Mouse (Mus musculus) hindbrain, embryonic 10.5 days (tissue): ENCODE measurements around the gene Cryl1. TPM values are rescaled to one million over a fixed set of nuclear protein-coding genes. Genes with fewer than 3 reads are reported as not detected.

Experiments
- DNase-seq: peaks from one replicate; pipeline ENCODE4 v3.0.0-alpha.2; 2017; ENCODE audit warnings: low spot score
- H3K27ac ChIP-seq: fragments of 300-500 bp; sonication (generic); 2 replicates; pipeline ENCODE4 v1.5.1; 2016; ENCODE audit warnings: mild to moderate bottlenecking, moderate library complexity
- H3K27me3 ChIP-seq: fragments of 300-500 bp; sonication (generic); 2 replicates; pipeline ENCODE4 v1.6.1; 2016; ENCODE audit warnings: mild to moderate bottlenecking; ENCODE audit not compliant: poor library complexity, insufficient read depth, severe bottlenecking
- H3K36me3 ChIP-seq: fragments of 300-500 bp; sonication (generic); 2 replicates; pipeline ENCODE4 v1.6.1; 2016; ENCODE audit warnings: mild to moderate bottlenecking, moderate library complexity
- H3K4me1 ChIP-seq: fragments of 300-500 bp; sonication (generic); replicated peaks from 2 replicates; pipeline ENCODE4 v1.6.1; 2016; ENCODE audit warnings: mild to moderate bottlenecking
- H3K4me3 ChIP-seq: fragments of 300-500 bp; sonication (generic); 2 replicates; pipeline ENCODE4 v1.5.1; 2016; ENCODE audit warnings: mild to moderate bottlenecking, moderate library complexity
- H3K9me3 ChIP-seq: fragments of 300-500 bp; sonication (generic); 2 replicates; pipeline ENCODE4 v1.6.1; 2016; ENCODE audit warnings: mild to moderate bottlenecking, moderate library complexity
- WGBS: fragments of 180-500 bp; shearing (Covaris S2); methylation state at CpG from one replicate; pipeline ENCODE4 v1.1.7; 2016; 5-methylcytosine and 5-hydroxymethylcytosine counted together
- polyA plus RNA-seq: library from polyadenylated mRNA; unstranded; fragments of >200 nt; fragmentation: Nextera tagmentation; extraction: Ambion mirVana; gene quantifications from 2 replicates; pipeline ENCODE4 v1.2.1, GENCODE M21; 2016

Cryl1 gene
- polyA plus RNA-seq = 7.7 and 9.6 TPM in 2 replicates

DNA sequence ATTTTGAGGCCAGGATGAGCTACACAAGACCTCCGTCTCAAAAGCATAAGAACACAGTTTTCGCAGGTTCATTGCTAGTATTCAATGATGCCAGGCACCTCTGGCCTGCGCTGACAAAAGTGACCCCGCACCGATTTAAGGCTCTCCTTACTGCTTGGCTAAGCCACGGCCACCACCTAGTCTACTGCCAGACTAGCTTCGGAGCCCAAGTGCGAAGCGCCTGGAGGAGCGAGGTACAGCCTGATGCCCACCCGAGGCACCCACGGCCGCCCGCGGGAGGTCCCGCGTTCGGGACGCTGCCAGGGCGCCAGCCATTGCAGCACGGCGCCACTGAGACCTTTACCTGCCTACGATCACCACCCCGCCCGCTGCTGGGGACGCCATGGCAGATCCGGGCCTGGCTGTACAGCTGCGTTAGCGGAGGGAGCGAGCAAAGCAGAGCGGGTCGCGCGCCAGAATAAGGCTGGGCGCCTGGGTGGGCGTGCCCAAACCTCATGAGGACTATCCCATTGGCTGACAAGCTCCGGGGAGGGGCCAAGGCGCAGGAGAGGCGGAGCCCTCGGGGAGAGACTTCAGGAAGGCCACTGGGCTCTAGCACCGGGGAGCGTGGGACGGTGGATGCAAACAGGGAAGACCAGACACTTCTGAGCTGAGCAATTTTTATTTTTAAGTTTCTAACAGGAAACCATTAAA is at the start of gene Cryl1:
Cryl1 (minus strand) TSS at position 465 of the 693 bp plus-strand sequence.
- Histone ChIP-seq H3K36me3 (no peaks in the 10 kb centered on the region), H3K4me1 (peaks cover 11% of the 10 kb centered on the region), H3K9me3 (no peaks in the 10 kb centered on the region), H3K4me3 (peak within 1 kb of the TSS; percentile 77), H3K27me3 (peaks cover 24% of the 10 kb centered on the region), H3K27ac (peak within 1 kb of the TSS; percentile 86)
- peak; percentile 94 for DNase-seq
- WGBS = 2% methylated on average over 43 of the region's 43 CpGs

DNA sequence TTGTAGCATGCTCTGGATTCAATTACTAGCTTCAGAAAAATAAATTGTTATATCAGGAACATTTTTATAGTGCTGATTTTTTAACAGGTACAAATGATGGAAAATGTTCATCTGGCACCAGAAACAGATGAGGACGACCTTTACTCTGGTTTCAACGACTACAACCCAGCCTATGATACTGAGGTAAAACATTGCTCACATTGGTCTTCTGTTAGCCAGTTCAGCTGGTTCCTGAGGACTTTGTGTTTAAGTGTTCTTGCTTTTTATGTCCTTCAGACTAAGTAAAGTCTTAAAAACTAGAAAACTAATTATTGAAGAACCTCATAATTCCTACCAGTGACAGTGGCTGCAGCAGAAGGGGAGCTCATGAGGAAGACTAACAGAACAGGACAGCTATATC is 32.1 kb upstream of the Cryl1 start:
- no peak overlapping the region for H3K4me3 ChIP-seq
- H3K27ac ChIP-seq = no peak overlapping the region
- H3K27me3 ChIP-seq = no peaks in the 10 kb centered on the region
- no peaks in the 10 kb centered on the region for H3K9me3 ChIP-seq
- WGBS = 85% methylated on average over 2 of the region's 2 CpGs
- no peak for DNase-seq
- peaks cover 7% of the 10 kb centered on the region for H3K36me3 ChIP-seq
- H3K4me1 ChIP-seq = 0 out of 2 replicates have a peak, but pooled peaks cover 2% of the 10 kb centered on the region

DNA sequence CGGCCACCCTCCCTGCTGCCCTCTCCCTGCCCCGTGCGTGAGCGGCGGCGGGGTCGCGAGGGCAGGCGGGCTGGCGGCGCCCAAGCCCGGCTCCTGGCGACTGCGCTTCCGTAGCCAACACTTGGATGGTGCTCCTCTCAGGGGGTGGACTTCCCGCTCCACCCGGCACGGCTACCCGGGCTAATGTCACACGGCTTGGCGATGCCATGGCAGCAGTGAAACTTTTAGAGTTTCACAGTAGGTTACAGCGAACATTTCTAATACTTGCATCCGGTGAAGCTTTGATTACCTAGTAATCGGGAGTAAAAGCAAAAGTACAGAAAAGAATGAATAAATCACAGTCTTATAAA is 25.9 kb upstream of the Cryl1 start:
- no peak for DNase-seq
- Histone ChIP-seq H3K36me3 (no peaks in the 10 kb centered on the region), H3K4me3 (peak overlapping the region; percentile 90), H3K27me3 (no peaks in the 10 kb centered on the region), H3K9me3 (no peaks in the 10 kb centered on the region), H3K27ac (peak overlapping the region; percentile 90), H3K4me1 (peaks cover 19% of the 10 kb centered on the region)
- WGBS = under 1% methylated on average over 24 of the region's 24 CpGs

DNA sequence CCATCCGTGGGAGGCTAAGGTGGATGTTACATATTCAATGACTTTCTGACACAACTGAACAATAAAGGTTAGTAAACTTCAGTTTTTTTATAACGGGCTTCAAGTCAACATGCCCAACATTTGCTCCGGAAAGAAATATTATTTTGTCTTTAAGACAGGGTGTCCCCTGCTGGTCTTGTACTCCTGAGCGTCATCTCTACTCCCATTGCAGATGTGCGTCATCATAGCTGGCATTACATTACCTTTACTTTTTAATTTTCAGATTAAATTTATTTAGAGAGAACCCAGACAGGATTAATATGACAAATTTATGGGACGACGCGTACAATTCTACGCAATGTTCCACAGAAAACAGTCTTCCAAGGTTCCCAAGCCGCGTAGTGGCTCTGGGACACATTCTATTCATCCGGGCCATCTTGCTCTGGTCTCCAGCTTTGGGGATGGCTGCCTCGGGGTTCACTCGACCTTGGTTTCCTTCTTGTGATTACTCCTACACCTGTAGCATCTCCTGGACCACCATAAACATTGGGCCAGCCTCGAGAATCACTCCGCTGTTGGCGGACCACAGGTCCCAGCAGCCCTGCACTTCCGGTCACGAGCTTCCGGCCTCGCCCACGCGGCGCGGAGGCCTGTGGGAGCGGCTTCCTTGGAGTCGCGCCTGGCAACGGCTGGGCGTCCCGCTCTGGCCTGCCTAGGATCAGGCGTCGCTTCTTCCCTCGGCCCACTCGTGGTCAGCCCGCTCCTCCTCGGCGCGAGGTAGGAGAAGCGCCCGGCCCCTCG is 25.3 kb upstream of the Cryl1 start, which contains the start of gene Ift88:
Ift88 (plus strand) TSS at position 631 of the 780 bp plus-strand sequence.
- no peaks in the 10 kb centered on the region for H3K27me3 ChIP-seq
- peak; percentile 93 for DNase-seq
- H3K27ac ChIP-seq = peak within 1 kb of the TSS; percentile 90
- H3K4me3 ChIP-seq = peak within 1 kb of the TSS; percentile 90
- H3K4me1 ChIP-seq = peaks cover 19% of the 10 kb centered on the region
- H3K36me3 ChIP-seq = no peaks in the 10 kb centered on the region
- no peaks in the 10 kb centered on the region for H3K9me3 ChIP-seq
- WGBS = 5% methylated on average over 42 of the region's 42 CpGs

DNA sequence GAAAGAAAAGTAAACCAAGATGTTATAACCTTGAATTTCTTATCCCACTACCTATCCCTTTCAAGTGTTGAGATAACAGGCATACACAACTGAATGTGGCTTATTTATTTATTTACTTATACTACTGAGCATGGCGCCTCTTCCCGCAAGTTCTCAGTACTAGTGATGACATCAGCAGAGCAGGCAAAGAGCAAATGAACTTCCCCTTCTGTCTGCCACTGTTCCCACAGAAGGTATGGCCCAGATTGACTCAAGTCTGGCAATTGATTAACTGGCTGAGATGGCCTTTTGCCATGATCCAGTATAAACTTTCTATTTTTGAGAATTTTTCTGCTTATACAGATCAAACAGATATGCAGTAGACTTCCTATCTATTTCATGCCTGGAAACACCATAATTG is 18.9 kb upstream of the Cryl1 start:
- no peak for DNase-seq
- Histone ChIP-seq H3K4me3 (no peak overlapping the region), H3K36me3 (no peaks in the 10 kb centered on the region), H3K27ac (no peak overlapping the region), H3K4me1 (no peaks in the 10 kb centered on the region; the same call in 1 of the 2 replicates), H3K9me3 (no peaks in the 10 kb centered on the region), H3K27me3 (no peaks in the 10 kb centered on the region)
- 92% methylated on average over 2 of the region's 2 CpGs for WGBS

DNA sequence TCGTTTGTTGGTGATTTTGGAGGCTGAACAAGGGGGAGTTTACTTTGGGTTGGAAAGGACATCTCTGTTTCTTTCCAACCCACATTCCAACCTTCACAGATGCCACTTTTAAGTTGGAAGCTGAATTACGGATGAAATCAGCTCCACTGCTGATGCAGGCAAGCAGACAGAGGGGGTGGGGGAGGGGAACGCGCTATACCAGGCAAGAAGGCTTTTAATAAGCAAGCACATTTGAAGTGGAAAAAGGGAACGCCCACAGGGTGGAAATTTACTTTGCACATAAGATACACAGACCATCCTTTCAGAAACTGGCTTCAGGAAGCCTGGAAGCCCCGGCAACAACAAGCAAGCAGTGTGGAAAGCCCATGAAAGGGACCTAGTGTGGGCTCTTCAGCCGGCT is 13.8 kb upstream of the Cryl1 start:
- WGBS = 65% methylated on average over 7 of the region's 7 CpGs
- peaks cover 6% of the 10 kb centered on the region; the same call in 1 of the 2 replicates for H3K4me1 ChIP-seq
- DNase-seq = no peak
- no peak overlapping the region for H3K4me3 ChIP-seq
- H3K36me3 ChIP-seq = no peaks in the 10 kb centered on the region
- H3K9me3 ChIP-seq = no peaks in the 10 kb centered on the region
- H3K27me3 ChIP-seq = no peaks in the 10 kb centered on the region
- no peak overlapping the region for H3K27ac ChIP-seq

DNA sequence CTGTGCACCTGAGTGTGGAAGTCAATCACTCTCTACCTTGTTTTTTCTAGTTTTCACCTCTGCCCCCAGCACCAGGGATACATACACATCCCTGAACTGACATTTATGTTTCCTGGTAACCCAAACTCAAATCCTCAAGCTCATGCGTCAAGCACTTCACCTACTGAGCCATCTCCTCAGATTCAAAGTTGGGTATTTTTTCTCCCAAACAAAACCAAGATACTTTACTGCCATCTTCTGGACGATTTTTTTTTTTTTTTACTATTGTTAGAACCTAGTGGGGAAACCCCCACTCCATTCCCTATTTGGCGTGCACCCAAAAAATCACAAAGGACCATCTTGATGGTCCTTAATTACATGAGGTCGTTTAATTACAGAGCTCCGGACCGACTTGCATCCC is 10.8 kb upstream of the Cryl1 start:
- no peak for DNase-seq
- H3K36me3 ChIP-seq = no peaks in the 10 kb centered on the region
- H3K4me3 ChIP-seq = no peak overlapping the region
- H3K27ac ChIP-seq = no peak overlapping the region
- WGBS = 46% methylated on average over 6 of the region's 6 CpGs
- no peaks in the 10 kb centered on the region for H3K9me3 ChIP-seq
- H3K27me3 ChIP-seq = no peaks in the 10 kb centered on the region
- H3K4me1 ChIP-seq = peaks cover 7% of the 10 kb centered on the region; the same call in 1 of the 2 replicates

DNA sequence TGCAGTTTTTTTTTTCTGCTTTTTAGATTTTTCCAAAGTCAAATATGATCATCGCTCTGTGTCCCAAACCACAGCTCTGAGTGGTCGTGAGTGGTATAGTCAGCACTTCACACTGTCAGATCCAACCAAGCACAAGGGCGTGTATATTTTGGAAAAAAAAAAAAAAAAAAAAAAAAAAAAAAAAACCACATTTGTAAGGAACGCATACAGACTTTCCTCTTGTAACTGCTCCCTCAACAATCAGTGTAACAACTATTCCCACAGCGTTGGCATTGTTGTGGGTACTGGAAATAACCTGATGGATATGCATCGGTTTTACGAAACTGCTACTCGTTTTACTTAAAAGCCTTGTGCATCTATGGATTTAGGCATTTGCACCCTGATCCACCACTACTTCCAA is 9.8 kb upstream of the Cryl1 start:
- Histone ChIP-seq H3K4me3 (no peak overlapping the region), H3K27ac (no peak overlapping the region), H3K36me3 (no peaks in the 10 kb centered on the region), H3K4me1 (peaks cover 7% of the 10 kb centered on the region; the same call in 1 of the 2 replicates), H3K27me3 (no peaks in the 10 kb centered on the region), H3K9me3 (no peaks in the 10 kb centered on the region)
- 77% methylated on average over 8 of the region's 8 CpGs for WGBS
- no peak for DNase-seq

DNA sequence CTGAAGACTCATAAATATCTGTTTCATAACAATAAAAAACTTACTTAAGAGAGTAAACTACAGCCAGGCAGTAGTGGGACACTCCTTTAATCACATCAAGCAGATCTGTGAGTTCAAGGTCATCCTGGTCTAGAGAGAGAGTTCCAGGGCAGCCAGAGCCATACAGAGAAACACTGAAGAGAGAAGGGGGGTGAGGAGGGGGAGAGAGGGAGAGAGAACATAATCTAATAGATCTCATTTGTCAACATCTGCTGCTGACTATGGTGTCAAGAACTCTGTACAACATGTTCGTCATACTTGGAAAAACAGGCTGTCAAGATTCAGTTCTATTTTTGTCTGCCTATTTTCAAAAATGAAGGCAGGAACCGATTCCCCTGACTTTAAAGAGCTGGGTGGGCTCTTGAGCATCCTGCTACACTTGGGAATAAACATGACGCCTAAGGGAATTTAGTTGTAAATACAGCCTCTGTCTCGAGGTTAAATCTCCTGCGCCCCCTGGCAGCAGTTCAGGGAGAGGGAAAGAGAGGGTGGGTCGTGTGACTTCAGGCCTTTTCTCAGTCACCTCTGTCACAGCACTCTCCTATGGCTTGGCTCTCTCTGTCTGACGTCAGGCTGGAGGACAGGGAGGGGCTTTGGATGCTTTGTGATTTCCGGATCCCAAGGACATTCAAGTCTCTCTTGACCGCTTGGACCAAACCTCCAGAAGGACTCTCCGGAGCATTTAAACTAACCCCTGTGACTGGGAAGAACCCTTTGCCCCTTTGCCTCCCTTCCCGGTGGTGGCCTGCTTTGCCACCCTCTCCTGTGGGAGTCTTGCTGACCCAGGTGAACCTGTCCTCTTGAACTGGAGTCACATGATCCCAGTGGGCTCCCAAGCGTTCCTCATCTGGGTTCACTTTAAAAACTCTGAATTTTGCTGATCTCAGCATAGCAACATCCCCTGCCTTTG is 9.0 kb upstream of the Cryl1 start:
- H3K4me3 ChIP-seq = peak overlapping the region; percentile 44
- 6% methylated on average over 12 of the region's 12 CpGs for WGBS
- no peaks in the 10 kb centered on the region for H3K36me3 ChIP-seq
- no peaks in the 10 kb centered on the region for H3K27me3 ChIP-seq
- peaks cover 7% of the 10 kb centered on the region; the same call in 1 of the 2 replicates for H3K4me1 ChIP-seq
- H3K27ac ChIP-seq = peak overlapping the region; percentile 24
- no peaks in the 10 kb centered on the region for H3K9me3 ChIP-seq
- peak; percentile 73 for DNase-seq

DNA sequence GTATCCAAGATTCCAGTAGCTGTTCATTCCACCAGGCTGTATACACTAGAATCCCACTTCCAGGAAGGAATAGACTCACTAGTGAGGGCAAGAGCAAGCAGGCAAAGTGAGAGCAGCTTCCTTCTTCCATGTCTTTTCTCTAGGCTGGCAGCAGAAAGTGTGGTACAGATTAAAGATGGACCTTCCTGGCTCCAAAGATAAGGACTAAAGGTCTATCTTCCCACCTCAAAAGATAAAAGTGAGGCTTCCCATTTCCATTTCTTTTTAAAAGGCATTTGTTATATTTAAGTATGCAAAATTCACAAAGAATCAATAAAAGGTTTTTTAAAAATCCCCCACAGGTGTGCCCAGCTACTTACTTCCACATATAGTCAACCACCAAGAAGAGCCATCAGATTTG is 4.5 kb upstream of the Cryl1 start:
- DNase-seq = no peak
- Histone ChIP-seq H3K27ac (no peak overlapping the region), H3K9me3 (no peaks in the 10 kb centered on the region), H3K36me3 (no peaks in the 10 kb centered on the region), H3K4me1 (peaks cover 18% of the 10 kb centered on the region), H3K4me3 (no peak overlapping the region), H3K27me3 (peaks cover 5% of the 10 kb centered on the region)

DNA sequence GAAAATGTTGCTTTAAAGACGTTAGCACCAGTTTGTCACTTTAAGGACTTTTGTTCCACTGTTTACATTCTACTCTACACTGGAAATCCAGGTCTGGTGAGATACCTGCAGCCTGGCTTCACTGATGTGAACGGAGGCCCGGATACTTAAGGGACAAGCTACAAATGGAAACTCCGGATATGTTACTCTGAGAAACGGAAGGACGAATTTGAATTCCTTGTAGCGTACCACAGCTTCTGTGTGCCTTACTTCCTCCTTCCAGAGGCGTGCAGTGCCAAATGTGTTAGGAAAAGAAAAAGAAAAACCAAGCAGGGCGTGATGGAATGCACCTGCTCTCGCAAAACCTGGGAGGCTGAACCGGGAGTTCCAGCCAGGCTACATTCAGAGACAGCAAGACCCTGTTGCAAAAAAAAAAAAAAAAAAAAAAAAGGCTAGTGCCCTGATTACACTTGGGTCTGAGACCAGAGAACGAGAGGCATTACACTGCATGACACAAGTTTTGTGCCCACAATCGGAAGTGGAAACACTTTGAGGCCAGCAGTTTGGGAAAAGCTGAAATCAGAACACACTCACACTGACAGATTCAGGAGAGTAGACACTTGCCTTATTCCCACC is 591 bp upstream of the Cryl1 start:
- Histone ChIP-seq H3K36me3 (no peaks in the 10 kb centered on the region), H3K9me3 (no peaks in the 10 kb centered on the region), H3K4me1 (peaks cover 11% of the 10 kb centered on the region), H3K27ac (peak overlapping the region; percentile 86; the same call in 1 of the 2 replicates), H3K27me3 (peaks cover 24% of the 10 kb centered on the region), H3K4me3 (peak overlapping the region; percentile 77)
- DNase-seq = no peak
- 24% methylated on average over 13 of the region's 13 CpGs for WGBS

DNA sequence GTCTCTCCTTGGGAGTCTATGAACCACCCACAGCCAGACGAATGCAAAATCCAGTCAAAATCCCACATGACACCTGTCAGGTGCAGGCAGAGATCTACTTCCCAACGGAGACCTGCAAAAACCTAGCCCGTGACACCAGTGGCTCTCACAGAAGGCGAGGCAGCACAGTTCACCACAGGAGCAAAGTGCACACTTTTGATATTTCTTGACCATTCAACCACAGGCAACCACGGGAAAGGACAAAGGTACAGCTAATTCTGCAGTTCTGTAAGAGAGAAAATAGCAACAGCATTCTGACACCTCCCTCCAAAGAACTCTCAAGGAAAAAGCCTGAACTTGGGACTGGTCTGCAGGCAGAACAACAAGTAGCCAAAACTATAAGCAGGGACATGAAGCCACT is 1.1 kb downstream of the Cryl1 start:
- WGBS = 87% methylated on average over 5 of the region's 5 CpGs
- H3K36me3 ChIP-seq = no peaks in the 10 kb centered on the region
- H3K9me3 ChIP-seq = no peaks in the 10 kb centered on the region
- H3K4me1 ChIP-seq = peaks cover 11% of the 10 kb centered on the region
- H3K27ac ChIP-seq = no peak overlapping the region
- H3K27me3 ChIP-seq = peaks cover 24% of the 10 kb centered on the region
- no peak for DNase-seq
- H3K4me3 ChIP-seq = no peak overlapping the region
